Mouse (Mus musculus) myocyte (in vitro differentiated cells): Measurements from ENCODE around the gene Il4i1.

ENCODE experiments used
- E2F4 ChIP-seq: IDR thresholded peaks from one replicate; pipeline ENCODE4 v1.6.1; 2011; ENCODE audit warnings: mild to moderate bottlenecking, control low read depth, moderate library complexity; ENCODE audit not compliant: insufficient read depth
- MAX ChIP-seq: IDR thresholded peaks from one replicate; pipeline ENCODE4 v1.6.1; 2011; ENCODE audit warnings: low read depth, mild to moderate bottlenecking, control low read depth
- POLR2A ChIP-seq: IDR thresholded peaks from one replicate; pipeline ENCODE4 v1.6.1; 2011; ENCODE audit warnings: low read depth, mild to moderate bottlenecking, control low read depth, moderate library complexity; ENCODE audit not compliant: insufficient read length
- POLR2AphosphoS2 ChIP-seq: IDR thresholded peaks from one replicate; pipeline ENCODE4 v1.6.1; 2011; ENCODE audit warnings: low read depth, control low read depth; ENCODE audit not compliant: insufficient read length
- REST ChIP-seq: IDR thresholded peaks from one replicate; pipeline ENCODE4 v1.6.1; 2011; ENCODE audit warnings: mild to moderate bottlenecking, control low read depth, moderate library complexity; ENCODE audit not compliant: insufficient read depth, insufficient read length
- SRF ChIP-seq: IDR thresholded peaks from one replicate; pipeline ENCODE4 v1.6.1; 2011; ENCODE audit warnings: low read depth; ENCODE audit not compliant: control insufficient read depth, insufficient read length
- TCF12 ChIP-seq: IDR thresholded peaks from one replicate; pipeline ENCODE4 v1.6.1; 2011; ENCODE audit warnings: mild to moderate bottlenecking, control low read depth; ENCODE audit not compliant: poor library complexity, insufficient read depth, severe bottlenecking
- USF1 ChIP-seq: IDR thresholded peaks from one replicate; pipeline ENCODE4 v1.6.1; 2011; ENCODE audit warnings: low read depth, mild to moderate bottlenecking, control low read depth, moderate library complexity

GRCm38 (mm10) chr7:44847772-44848171 lies 31.6 kb downstream of the Il4i1 start:
- no peak for TF ChIP-seq POLR2A
- no peak for TF ChIP-seq POLR2AphosphoS2
- TF ChIP-seq MAX, result no peak
- no peak for TF ChIP-seq TCF12
- TF ChIP-seq E2F4, result no peak
- TF ChIP-seq USF1, result no peak
- TF ChIP-seq REST, result no peak
- no peak for TF ChIP-seq SRF
